Mouse (Mus musculus) cortical plate, adult 2 months (tissue): ENCODE results near the gene C130073F10Rik. TPM values are rescaled to one million over a fixed set of nuclear protein-coding genes. Genes with fewer than 3 reads are reported as not detected.
"Not testable (repeated sequence)": the region's sequence is repeated elsewhere in the genome, so short reads cannot be mapped to it uniquely, and the experiment has no call there.

Experiments
- H3K27ac ChIP-seq: fragments of 200-500 bp; 2 replicates; pipeline ENCODE4 v1.5.1; 2012; ENCODE audit warnings: low read length, control low read depth, inconsistent platforms; ENCODE audit not compliant: insufficient read depth
- H3K4me1 ChIP-seq: fragments of 200-500 bp; 2 replicates; pipeline ENCODE4 v1.6.1; 2011; ENCODE audit warnings: low read length; ENCODE audit not compliant: control insufficient read depth, insufficient read depth
- H3K4me3 ChIP-seq: fragments of 200-500 bp; 2 replicates; pipeline ENCODE4 v1.5.1; 2011; ENCODE audit warnings: mild to moderate bottlenecking, low read length, control low read depth; ENCODE audit not compliant: insufficient read depth
- CTCF ChIP-seq: fragments of 200-500 bp; IDR thresholded peaks from 2 replicates; pipeline ENCODE4 v1.5.1; 2011; ENCODE audit warnings: mild to moderate bottlenecking, control low read depth, low read length; ENCODE audit not compliant: insufficient read depth; ENCODE audit errors: extremely low read depth
- POLR2A ChIP-seq: fragments of 200-500 bp; IDR thresholded peaks from 2 replicates; pipeline ENCODE4 v1.6.1; 2011; ENCODE audit warnings: mild to moderate bottlenecking, low read length, control low read depth; ENCODE audit not compliant: insufficient read depth; ENCODE audit errors: extremely low read depth
- polyA plus RNA-seq: library from polyadenylated mRNA; depleted of rRNA; stranded (reverse); fragments of >200 nt; gene quantifications from 2 replicates; pipeline ENCODE4 v1.2.3, GENCODE M21; 2012; rRNA removed

The C130073F10Rik gene
- not detected in 2 replicates for polyA plus RNA-seq

GRCm38 (mm10) chr4:101893656-101894420, at the start of gene C130073F10Rik:
C130073F10Rik (minus strand) TSS chr4:101893789.
- TF ChIP-seq CTCF = no peak
- no peak for TF ChIP-seq POLR2A
- no peak within 1 kb of the TSS for H3K4me3 ChIP-seq
- no peak within 1 kb of the TSS for H3K27ac ChIP-seq
- no peaks in the 10 kb centered on the region for H3K4me1 ChIP-seq

DNA sequence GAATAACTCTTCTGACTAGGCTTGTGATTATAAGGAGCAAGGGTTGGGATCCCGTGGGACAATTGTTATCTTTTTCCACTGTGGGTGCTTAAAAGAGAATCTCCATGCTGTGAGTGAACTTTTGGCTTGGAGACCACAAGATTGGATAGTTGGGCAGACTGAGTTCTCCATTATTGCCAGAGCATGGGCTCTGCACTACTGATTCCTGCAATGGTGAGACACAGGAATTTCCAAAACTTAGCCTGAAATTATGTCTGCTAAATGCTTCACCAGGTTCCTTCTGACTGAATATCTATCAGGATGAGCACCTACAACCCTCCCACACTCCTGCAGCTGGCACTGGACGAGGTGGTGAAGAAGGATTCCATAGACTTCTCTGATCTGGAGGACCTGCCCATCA, 46.5 kb upstream of the C130073F10Rik start, which contains the start of gene Gm12794:
Gene Gm12794 (plus strand): TSS at position 301 of the 400 bp plus-strand sequence.
- H3K4me1 ChIP-seq, H3K4me3 ChIP-seq, H3K27ac ChIP-seq: not testable (repeated sequence)

GRCm38 (mm10) chr4:101908821-101909220, 15.2 kb upstream of the C130073F10Rik start, which contains the start of gene Gm12800:
Gm12800 (plus strand) TSS chr4:101909121.
- not testable (repeated sequence) for H3K4me1 ChIP-seq

DNA sequence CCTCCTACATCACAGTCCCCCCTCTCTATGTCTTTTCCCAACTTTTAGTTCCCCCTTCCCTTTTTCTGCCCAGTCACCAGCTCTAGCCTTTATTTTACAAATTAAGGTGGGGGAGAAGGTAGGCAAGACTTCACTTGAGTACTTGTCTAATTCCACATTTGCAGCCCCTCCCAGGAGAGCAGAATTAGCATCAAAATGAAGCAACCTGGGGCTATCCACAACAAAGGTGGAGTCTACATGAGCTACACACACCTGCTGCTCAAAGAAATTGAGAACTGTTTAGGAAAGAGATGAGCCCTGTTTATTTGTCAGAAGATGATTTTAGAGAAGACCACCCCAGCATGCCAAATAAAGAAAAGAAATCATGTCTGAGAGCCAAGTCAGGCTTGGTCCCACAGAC, 4.2 kb downstream of the C130073F10Rik start:
- no peak for TF ChIP-seq CTCF
- no peak for TF ChIP-seq POLR2A
- Histone ChIP-seq H3K4me1 (no peaks in the 10 kb centered on the region), H3K4me3 (no peak overlapping the region), H3K27ac (no peak overlapping the region)

More at GRCm38 (mm10) chr4:101908821-101909220, 15.2 kb upstream of the C130073F10Rik start, which contains the start of gene Gm12800:
- H3K27ac ChIP-seq, H3K4me3 ChIP-seq: not testable (repeated sequence)

DNA sequence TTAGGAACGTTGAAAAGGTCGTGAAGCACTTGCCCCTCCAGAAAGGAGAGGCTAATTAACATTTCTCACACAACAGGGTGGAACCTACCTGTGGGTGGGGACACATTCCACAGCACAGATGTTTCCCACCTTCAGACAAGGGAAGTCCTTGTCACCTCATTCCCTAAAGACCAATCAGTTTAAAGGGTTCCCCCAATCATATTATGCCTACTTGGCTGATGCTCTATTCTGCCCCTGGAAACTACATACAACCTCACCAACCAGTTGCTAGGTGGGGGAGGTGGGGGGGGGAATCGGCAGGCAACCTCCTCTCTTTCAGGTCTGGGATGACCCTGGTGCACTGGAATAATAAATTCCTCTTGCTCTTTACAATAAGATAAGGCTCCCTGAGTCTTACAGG, 9.9 kb downstream of the C130073F10Rik start:
- Histone ChIP-seq H3K27ac (no peak overlapping the region), H3K4me3 (no peak overlapping the region), H3K4me1 (no peaks in the 10 kb centered on the region)
- TF ChIP-seq POLR2A (no peak), CTCF (no peak)

DNA sequence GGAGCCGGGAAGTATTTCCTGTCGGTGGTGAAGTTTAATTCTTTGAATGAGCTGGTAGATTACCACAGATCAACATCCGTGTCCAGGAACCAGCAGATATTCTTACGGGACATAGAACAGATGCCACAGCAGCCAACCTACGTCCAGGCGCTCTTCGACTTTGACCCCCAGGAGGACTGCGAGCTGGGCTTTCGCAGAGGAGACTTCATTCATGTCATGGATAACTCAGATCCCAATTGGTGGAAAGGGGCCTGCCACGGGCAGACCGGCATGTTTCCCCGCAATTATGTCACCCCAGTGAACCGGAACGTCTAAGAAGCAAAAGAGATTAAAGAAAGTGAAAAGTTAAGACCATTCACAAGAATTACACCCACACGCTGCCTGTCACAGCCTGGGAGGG, 17.9 kb downstream of the C130073F10Rik start:
- H3K4me1 ChIP-seq, H3K4me3 ChIP-seq, H3K27ac ChIP-seq: not testable (repeated sequence)

GRCm38 (mm10) chr4:101872031-101872430, 21.6 kb downstream of the C130073F10Rik start:
- H3K4me3 ChIP-seq, H3K4me1 ChIP-seq, H3K27ac ChIP-seq: not testable (repeated sequence)

- Histone ChIP-seq H3K27ac (no peak overlapping the region), H3K4me3 (no peak overlapping the region), H3K4me1 (no peaks in the 10 kb centered on the region)
- TF ChIP-seq POLR2A = no peak
- TF ChIP-seq CTCF = no peak
Observed at GRCm38 (mm10) chr4:101862289-101862688, 31.3 kb downstream of the C130073F10Rik start.

- H3K4me1 ChIP-seq = no peaks in the 10 kb centered on the region
- no peak overlapping the region for H3K4me3 ChIP-seq
- peak; percentile 44 for TF ChIP-seq CTCF
- no peak for TF ChIP-seq POLR2A
- H3K27ac ChIP-seq = no peak overlapping the region
Observed at GRCm38 (mm10) chr4:101860873-101861272, 32.7 kb downstream of the C130073F10Rik start.

GRCm38 (mm10) chr4:101850908-101851307, 42.7 kb downstream of the C130073F10Rik start:
- no peak overlapping the region for H3K27ac ChIP-seq
- no peak overlapping the region for H3K4me3 ChIP-seq
- H3K4me1 ChIP-seq = no peaks in the 10 kb centered on the region
- TF ChIP-seq CTCF = no peak
- TF ChIP-seq POLR2A = no peak

GRCm38 (mm10) chr4:101843923-101844322, 49.7 kb downstream of the C130073F10Rik start, which contains the start of gene B020004J07Rik:
B020004J07Rik (minus strand) TSS chr4:101844023.
- H3K4me1 ChIP-seq, H3K27ac ChIP-seq, H3K4me3 ChIP-seq: not testable (repeated sequence)

Other genes starting within 250 kb of the C130073F10Rik start
- 41.2 and 43.1 TPM in 2 replicates for gene Leprot, start 246.1 kb downstream of the C130073F10Rik start, polyA plus RNA-seq
- gene Lepr, start 176.4 kb downstream of the C130073F10Rik start, polyA plus RNA-seq = 1.8 and 2.3 TPM in 2 replicates
- not detected in 2 replicates for gene B020004J07Rik, start 49.8 kb downstream of the C130073F10Rik start, polyA plus RNA-seq
- gene Gm12800, start 15.3 kb upstream of the C130073F10Rik start, polyA plus RNA-seq = not detected in 2 replicates
- not detected in 2 replicates for gene Gm12794, start 46.6 kb upstream of the C130073F10Rik start, polyA plus RNA-seq
- not detected in 2 replicates for gene Gm12790, start 87.3 kb upstream of the C130073F10Rik start, polyA plus RNA-seq
- not detected in 2 replicates for gene Gm12789, start 92.8 kb upstream of the C130073F10Rik start, polyA plus RNA-seq
- 79.8 and 87.4 TPM in 2 replicates for gene Pde4b, start 193.8 kb upstream of the C130073F10Rik start, polyA plus RNA-seq